Mouse (Mus musculus) myocyte (in vitro differentiated cells): ENCODE results near the gene Ppp1r8. TPM values are rescaled to one million over a fixed set of nuclear protein-coding genes. Genes with fewer than 3 reads are reported as not detected.

Experiments used
- H3K27me3 ChIP-seq: one replicate; pipeline ENCODE4 v1.6.1; 2011; ENCODE audit not compliant: control insufficient read depth, insufficient read depth, insufficient read length
- H3K36me3 ChIP-seq: one replicate; pipeline ENCODE4 v1.6.1; 2011; ENCODE audit not compliant: control insufficient read depth, insufficient read depth
- H3K4me2 ChIP-seq: one replicate; pipeline ENCODE4 v1.6.1; 2011; ENCODE audit warnings: low read depth, control low read depth
- H3K4me3 ChIP-seq: one replicate; pipeline ENCODE4 v1.5.1; 2011; ENCODE audit warnings: mild to moderate bottlenecking, control low read depth, moderate library complexity
- H3K79me2 ChIP-seq: one replicate; pipeline ENCODE4 v1.6.1; 2011; ENCODE audit not compliant: control insufficient read depth, insufficient read depth
- H3ac ChIP-seq: one replicate; pipeline ENCODE4 v1.6.1; 2011; ENCODE audit not compliant: control insufficient read depth, insufficient read length
- CEBPB ChIP-seq: IDR thresholded peaks from 2 replicates; pipeline ENCODE4 v1.6.1; 2011; ENCODE audit warnings: mild to moderate bottlenecking, moderate library complexity; ENCODE audit not compliant: poor library complexity, insufficient read depth, severe bottlenecking
- E2F4 ChIP-seq: IDR thresholded peaks from one replicate; pipeline ENCODE4 v1.6.1; 2011; ENCODE audit warnings: mild to moderate bottlenecking, control low read depth, moderate library complexity; ENCODE audit not compliant: insufficient read depth
- MAX ChIP-seq: IDR thresholded peaks from one replicate; pipeline ENCODE4 v1.6.1; 2011; ENCODE audit warnings: low read depth, mild to moderate bottlenecking, control low read depth
- MYOD1 ChIP-seq, 3 experiments: IDR thresholded peaks; one replicate each; pipeline ENCODE4 v1.6.1; 2011; ENCODE audit warnings: control low read depth in 2 of 3, low read depth in 2 of 3, mild to moderate bottlenecking in 2 of 3, moderate library complexity in 1 of 3; ENCODE audit not compliant: insufficient read length in 2 of 3, control insufficient read depth in 1 of 3
- MYOG ChIP-seq, 3 experiments: IDR thresholded peaks; one replicate each; pipeline ENCODE4 v1.6.1; 2011; ENCODE audit warnings: control low read depth in 2 of 3, low read depth in 2 of 3, mild to moderate bottlenecking in 2 of 3; ENCODE audit not compliant: insufficient read length in 2 of 3, control insufficient read depth in 1 of 3, insufficient read depth in 1 of 3
- POLR2A ChIP-seq: IDR thresholded peaks from one replicate; pipeline ENCODE4 v1.6.1; 2011; ENCODE audit warnings: low read depth, mild to moderate bottlenecking, control low read depth, moderate library complexity; ENCODE audit not compliant: insufficient read length
- POLR2AphosphoS2 ChIP-seq: IDR thresholded peaks from one replicate; pipeline ENCODE4 v1.6.1; 2011; ENCODE audit warnings: low read depth, control low read depth; ENCODE audit not compliant: insufficient read length
- REST ChIP-seq: IDR thresholded peaks from one replicate; pipeline ENCODE4 v1.6.1; 2011; ENCODE audit warnings: mild to moderate bottlenecking, control low read depth, moderate library complexity; ENCODE audit not compliant: insufficient read depth, insufficient read length
- SRF ChIP-seq: IDR thresholded peaks from one replicate; pipeline ENCODE4 v1.6.1; 2011; ENCODE audit warnings: low read depth; ENCODE audit not compliant: control insufficient read depth, insufficient read length
- TCF12 ChIP-seq: IDR thresholded peaks from one replicate; pipeline ENCODE4 v1.6.1; 2011; ENCODE audit warnings: mild to moderate bottlenecking, control low read depth; ENCODE audit not compliant: poor library complexity, insufficient read depth, severe bottlenecking
- TCF3 ChIP-seq: IDR thresholded peaks from one replicate; pipeline ENCODE4 v1.6.1; 2011; ENCODE audit warnings: low read depth, control low read depth; ENCODE audit not compliant: insufficient read length
- USF1 ChIP-seq: IDR thresholded peaks from one replicate; pipeline ENCODE4 v1.6.1; 2011; ENCODE audit warnings: low read depth, mild to moderate bottlenecking, control low read depth, moderate library complexity
- polyA plus RNA-seq: library from polyadenylated mRNA; unstranded; fragments of >200 nt; fragmentation: generic; extraction: Trizol; gene quantifications from one replicate; pipeline ENCODE4 v1.2.1, GENCODE M21; 2012; ENCODE audit warnings: missing spikeins

Gene Ppp1r8
- polyA plus RNA-seq, 1 experiment = 62.4 TPM

DNA sequence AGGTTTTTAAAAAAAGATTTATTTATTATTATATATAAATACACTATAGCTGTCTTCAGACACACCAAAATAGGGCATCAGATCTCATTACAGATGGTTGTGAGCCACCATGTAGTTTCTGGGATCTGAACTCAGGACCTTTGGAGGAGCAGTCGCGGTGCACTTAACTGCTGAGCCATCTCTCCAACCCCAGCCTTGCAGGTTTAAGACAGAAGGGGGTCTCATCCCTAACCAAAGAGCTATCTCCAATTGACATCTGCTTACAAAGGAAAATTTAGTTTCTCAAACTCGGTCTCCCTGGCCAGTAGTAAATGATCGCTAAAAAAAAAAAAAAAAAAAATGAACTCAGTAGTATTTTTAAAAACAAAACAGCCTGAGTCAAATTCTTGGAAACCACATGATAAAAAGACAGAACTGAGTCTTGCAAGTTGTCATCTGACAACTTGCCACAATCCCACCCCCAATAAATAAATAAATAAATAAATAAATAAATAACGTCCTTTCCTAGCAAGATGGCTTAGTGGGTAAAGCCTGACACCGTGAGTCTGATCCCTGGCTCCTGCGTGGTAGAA lies 36.3 kb downstream of the Ppp1r8 start:
- H3K79me2 ChIP-seq = no peaks in the 10 kb centered on the region
- no peak overlapping the region for H3K4me2 ChIP-seq
- no peaks in the 10 kb centered on the region for H3K36me3 ChIP-seq
- no peak overlapping the region for H3K4me3 ChIP-seq
- H3ac ChIP-seq = no peak overlapping the region
- H3K27me3 ChIP-seq = no peaks in the 10 kb centered on the region
- TF ChIP-seq SRF (no peak), TCF3 (no peak), E2F4 (no peak), MAX (no peak), POLR2AphosphoS2 (no peak), REST (no peak)

- Histone ChIP-seq H3K4me2 (no peak overlapping the region), H3K36me3 (no peaks in the 10 kb centered on the region), H3K4me3 (no peak overlapping the region), H3K27me3 (no peaks in the 10 kb centered on the region), H3K79me2 (no peaks in the 10 kb centered on the region), H3ac (no peak overlapping the region)
- TF ChIP-seq MYOD1 (IDR thresholded peaks at IDR 0.05; ENCODE audit: control insufficient read depth in 1 of 3, insufficient read length in 2 of 3, low read depth in 2 of 3) = no peak
- no peak for TF ChIP-seq TCF12
- no peak for TF ChIP-seq CEBPB
- no peak for TF ChIP-seq E2F4
- TF ChIP-seq TCF3 = no peak
- TF ChIP-seq MAX = no peak
- no peak for TF ChIP-seq REST
- no peak for TF ChIP-seq USF1
- TF ChIP-seq POLR2AphosphoS2 = no peak
- no peak for TF ChIP-seq MYOG (IDR thresholded peaks at IDR 0.05; ENCODE audit: control insufficient read depth in 1 of 3, insufficient read depth in 1 of 3, insufficient read length in 2 of 3, low read depth in 2 of 3)
- TF ChIP-seq SRF = no peak
- no peak for TF ChIP-seq POLR2A
Measured at GRCm38 (mm10) chr4:132805599-132806197, 37.3 kb downstream of the Ppp1r8 start.

- no peak overlapping the region for H3ac ChIP-seq
- no peak overlapping the region for H3K4me2 ChIP-seq
- TF ChIP-seq E2F4 (no peak), TCF3 (no peak), SRF (no peak), REST (no peak), MYOD1 (IDR thresholded peaks at IDR 0.05; ENCODE audit: control insufficient read depth in 1 of 3, insufficient read length in 2 of 3, low read depth in 2 of 3) (no peak), POLR2AphosphoS2 (no peak)
- H3K27me3 ChIP-seq = no peaks in the 10 kb centered on the region
- no peaks in the 10 kb centered on the region for H3K36me3 ChIP-seq
- no peaks in the 10 kb centered on the region for H3K79me2 ChIP-seq
- H3K4me3 ChIP-seq = no peak overlapping the region
Measured at GRCm38 (mm10) chr4:132805146-132805545, 37.8 kb downstream of the Ppp1r8 start.

DNA sequence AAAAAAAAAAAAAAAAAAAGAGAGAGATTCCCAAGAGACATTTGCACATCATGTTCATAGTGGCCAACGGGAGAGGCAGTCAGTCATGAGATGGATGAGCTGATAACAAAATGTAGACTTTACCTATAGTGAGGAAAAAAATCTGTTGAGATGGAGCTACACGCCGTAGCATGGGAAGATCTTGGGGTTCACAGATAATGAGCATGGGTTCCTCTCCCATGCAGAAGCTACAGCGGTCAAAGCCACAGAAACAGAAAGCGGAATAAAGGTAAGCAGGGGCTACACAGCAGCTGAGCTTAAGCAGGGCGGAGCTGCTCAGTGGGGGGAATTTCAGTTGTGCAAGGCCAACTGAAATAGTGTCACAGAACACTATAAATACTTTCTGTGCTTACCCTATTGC lies 38.6 kb downstream of the Ppp1r8 start:
- H3K79me2 ChIP-seq = no peaks in the 10 kb centered on the region
- H3K4me2 ChIP-seq = no peak overlapping the region
- H3K4me3 ChIP-seq = no peak overlapping the region
- no peak overlapping the region for H3ac ChIP-seq
- H3K36me3 ChIP-seq = no peaks in the 10 kb centered on the region
- no peaks in the 10 kb centered on the region for H3K27me3 ChIP-seq
- TF ChIP-seq E2F4 (no peak), POLR2A (no peak), MYOD1 (IDR thresholded peaks at IDR 0.05; ENCODE audit: control insufficient read depth in 1 of 3, insufficient read length in 2 of 3, low read depth in 2 of 3) (no peak), SRF (no peak), USF1 (no peak), MAX (no peak), TCF3 (no peak), REST (no peak), TCF12 (no peak), POLR2AphosphoS2 (no peak), MYOG (IDR thresholded peaks at IDR 0.05; ENCODE audit: control insufficient read depth in 1 of 3, insufficient read depth in 1 of 3, insufficient read length in 2 of 3, low read depth in 2 of 3) (no peak), CEBPB (no peak)

DNA sequence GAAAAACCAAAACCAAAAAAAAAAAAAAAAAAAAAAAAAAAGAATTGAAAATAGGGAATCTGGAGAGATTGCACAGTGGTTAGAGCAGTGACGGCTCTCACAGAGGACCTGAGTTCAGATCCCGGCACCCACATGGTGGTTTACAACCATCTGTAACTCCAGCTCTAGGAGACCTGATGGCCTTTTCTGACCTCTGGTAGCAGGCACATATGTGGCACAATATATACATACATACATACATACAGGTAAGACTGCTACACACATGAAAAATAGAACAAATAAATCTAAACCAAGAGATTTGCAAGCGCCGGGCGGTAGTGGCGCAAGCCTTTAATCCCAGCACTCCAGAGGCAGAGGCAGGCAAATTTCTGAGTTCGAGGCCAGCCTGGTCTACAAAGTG lies 39.1 kb downstream of the Ppp1r8 start:
- Histone ChIP-seq H3K4me3 (no peak overlapping the region), H3ac (no peak overlapping the region), H3K79me2 (no peaks in the 10 kb centered on the region), H3K36me3 (no peaks in the 10 kb centered on the region), H3K4me2 (no peak overlapping the region), H3K27me3 (no peaks in the 10 kb centered on the region)
- TF ChIP-seq USF1 (no peak), POLR2A (no peak), SRF (no peak), TCF3 (no peak), MYOG (IDR thresholded peaks at IDR 0.05; ENCODE audit: control insufficient read depth in 1 of 3, insufficient read depth in 1 of 3, insufficient read length in 2 of 3, low read depth in 2 of 3) (no peak), MAX (no peak), E2F4 (no peak), REST (no peak), TCF12 (no peak), CEBPB (no peak), MYOD1 (IDR thresholded peaks at IDR 0.05; ENCODE audit: control insufficient read depth in 1 of 3, insufficient read length in 2 of 3, low read depth in 2 of 3) (no peak), POLR2AphosphoS2 (no peak)
